Mouse (Mus musculus) hindbrain, embryonic 15.5 days (tissue): Measurements from ENCODE around the gene Spata46. TPM values are rescaled to one million over a fixed set of nuclear protein-coding genes. Genes with fewer than 3 reads are reported as not detected.

Source experiments
- ATAC-seq: fragments of 200-750 bp; cut with Nextera tagmentation; 2 replicates; pipeline ENCODE4 v1.8.0; 2017; ENCODE audit warnings: low read depth, moderate number of reproducible peaks, moderate TSS enrichment; ENCODE audit not compliant: low FRiP score
- H3K27ac ChIP-seq: fragments of 300-500 bp; sonication (generic); replicated peaks from 2 replicates; pipeline ENCODE4 v1.5.1; 2015; ENCODE audit warnings: mild to moderate bottlenecking, inconsistent platforms
- H3K27me3 ChIP-seq: fragments of 300-500 bp; sonication (generic); 2 replicates; pipeline ENCODE4 v1.6.1; 2015; ENCODE audit warnings: control low read depth, inconsistent platforms
- H3K36me3 ChIP-seq: fragments of 300-500 bp; sonication (generic); 2 replicates; pipeline ENCODE4 v1.6.1; 2015; ENCODE audit warnings: control low read depth, inconsistent platforms
- H3K4me1 ChIP-seq: fragments of 300-500 bp; sonication (generic); replicated peaks from 2 replicates; pipeline ENCODE4 v1.6.1; 2015; ENCODE audit warnings: control low read depth, inconsistent platforms
- H3K4me2 ChIP-seq: fragments of 300-500 bp; sonication (generic); 2 replicates; pipeline ENCODE4 v1.6.1; 2015; ENCODE audit warnings: moderate library complexity, mild to moderate bottlenecking, inconsistent platforms
- H3K4me3 ChIP-seq: fragments of 300-500 bp; sonication (generic); 2 replicates; pipeline ENCODE4 v1.5.1; 2015; ENCODE audit warnings: mild to moderate bottlenecking, inconsistent platforms
- H3K9ac ChIP-seq: fragments of 300-500 bp; sonication (generic); 2 replicates; pipeline ENCODE4 v1.6.1; 2015; ENCODE audit warnings: inconsistent platforms
- H3K9me3 ChIP-seq: fragments of 300-500 bp; sonication (generic); 2 replicates; pipeline ENCODE4 v1.6.1; 2016; ENCODE audit warnings: control low read depth, inconsistent platforms
- WGBS: fragments of 180-500 bp; shearing (Covaris S2); methylation state at CpG from one replicate; pipeline ENCODE4 v1.1.7; 2015; 5-methylcytosine and 5-hydroxymethylcytosine counted together
- polyA plus RNA-seq: library from polyadenylated mRNA; unstranded; fragments of >200 nt; fragmentation: Nextera tagmentation; extraction: Ambion mirVana; gene quantifications from 2 replicates; pipeline ENCODE4 v1.2.1, GENCODE M21; 2015

Gene Spata46
- polyA plus RNA-seq, 1 experiment from 2014 or later = 0.61 TPM

GRCm38 (mm10) chr1:170346266-170346665 is 37.7 kb downstream of the Spata46 start:
- ATAC-seq = no peak
- no peak overlapping the region for H3K4me2 ChIP-seq
- H3K4me3 ChIP-seq = no peak overlapping the region
- WGBS = 79% methylated on average over 3 of the region's 3 CpGs
- no peaks in the 10 kb centered on the region for H3K9me3 ChIP-seq
- H3K9ac ChIP-seq = no peak overlapping the region
- no peaks in the 10 kb centered on the region for H3K36me3 ChIP-seq
- H3K4me1 ChIP-seq = no peaks in the 10 kb centered on the region
- H3K27ac ChIP-seq = no peak overlapping the region
- no peaks in the 10 kb centered on the region for H3K27me3 ChIP-seq

GRCm38 (mm10) chr1:170351080-170351479 is 42.5 kb downstream of the Spata46 start:
- no peak for ATAC-seq

GRCm38 (mm10) chr1:170353335-170353734 is 44.7 kb downstream of the Spata46 start:
- no peak overlapping the region for H3K27ac ChIP-seq
- WGBS = 82% methylated on average over 3 of the region's 3 CpGs
- H3K27me3 ChIP-seq = no peaks in the 10 kb centered on the region
- no peaks in the 10 kb centered on the region for H3K4me1 ChIP-seq
- H3K9ac ChIP-seq = no peak overlapping the region
- H3K36me3 ChIP-seq = no peaks in the 10 kb centered on the region
- H3K9me3 ChIP-seq = no peaks in the 10 kb centered on the region
- no peak overlapping the region for H3K4me3 ChIP-seq
- no peak overlapping the region for H3K4me2 ChIP-seq
- no peak for ATAC-seq

More at GRCm38 (mm10) chr1:170351080-170351479, 42.5 kb downstream of the Spata46 start:
- Histone ChIP-seq H3K4me3 (no peak overlapping the region), H3K36me3 (no peaks in the 10 kb centered on the region), H3K27ac (no peak overlapping the region), H3K4me1 (no peaks in the 10 kb centered on the region), H3K9ac (no peak overlapping the region), H3K27me3 (no peaks in the 10 kb centered on the region), H3K9me3 (no peaks in the 10 kb centered on the region), H3K4me2 (no peak overlapping the region)

GRCm38 (mm10) chr1:170360183-170360915 is 51.7 kb downstream of the Spata46 start:
- no peak overlapping the region for H3K9ac ChIP-seq
- H3K27ac ChIP-seq = no peak overlapping the region
- ATAC-seq = no peak
- H3K36me3 ChIP-seq = no peaks in the 10 kb centered on the region
- WGBS = 72% methylated on average over 10 of the region's 10 CpGs
- H3K4me1 ChIP-seq = no peaks in the 10 kb centered on the region
- H3K4me2 ChIP-seq = no peak overlapping the region
- no peaks in the 10 kb centered on the region for H3K27me3 ChIP-seq
- H3K9me3 ChIP-seq = no peaks in the 10 kb centered on the region
- H3K4me3 ChIP-seq = no peak overlapping the region

Other genes with a start within 250 kb of the Spata46 start
- 9.9 and 10.2 TPM in 2 replicates for gene Ddr2, start 198.0 kb upstream of the Spata46 start, polyA plus RNA-seq
- 61.9 and 62.4 TPM in 2 replicates for gene Uap1, start 133.8 kb upstream of the Spata46 start, polyA plus RNA-seq
- gene Uhmk1, start 93.4 kb upstream of the Spata46 start, polyA plus RNA-seq = 9.6 TPM in 2 replicates
- gene Sh2d1b2, start 76.1 kb upstream of the Spata46 start, polyA plus RNA-seq = not detected in 2 replicates
- gene Sh2d1b1, start 31.5 kb upstream of the Spata46 start, polyA plus RNA-seq = 0.09 and 0.13 TPM in 2 replicates
- 2.1 and 2.6 TPM in 2 replicates for gene Gm7694, start 2.5 kb upstream of the Spata46 start, polyA plus RNA-seq